Mouse (Mus musculus): ENCODE measurements around the gene Gm42791. TPM values are rescaled to one million over a fixed set of nuclear protein-coding genes. Genes with fewer than 3 reads are reported as not detected.
A peak's percentile ranks its signal among the peaks of the same experiment; 100 is the strongest.

Gene Gm42791
- polyA plus RNA-seq, 1 experiment from 2014 or later = 0.78 TPM

DNA sequence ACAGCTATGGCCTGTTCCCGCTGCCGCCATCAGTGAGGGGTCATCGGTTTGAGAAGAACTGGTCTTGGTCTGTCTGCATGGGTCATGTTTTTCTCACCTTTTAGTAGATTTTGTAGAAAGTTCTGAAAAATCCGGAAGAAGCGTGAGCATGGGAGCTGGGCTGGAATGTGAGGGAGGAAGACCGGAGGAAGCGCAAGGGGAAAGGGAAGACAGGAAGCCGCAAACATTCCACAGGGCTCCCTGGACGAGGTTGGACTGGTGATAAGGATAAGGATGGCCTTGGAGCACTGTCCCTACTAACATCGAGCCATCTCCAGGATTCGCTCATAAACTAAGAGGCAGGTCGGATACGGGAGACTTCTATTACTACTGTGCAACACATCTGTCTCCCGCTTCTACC lies 3.6 kb upstream of the Gm42791 start:
- H3K9me3 ChIP-seq (ENCODE audit: low read length) = no peaks in the 10 kb centered on the region
- no peaks in the 10 kb centered on the region for H3K36me3 ChIP-seq (ENCODE audit: insufficient read depth, low read length)
- H3K4me3 ChIP-seq (ENCODE audit: low read depth, low read length) = no peak overlapping the region
- DNase-seq (ENCODE audit: low spot score) (no peak), ATAC-seq (no peak)
- WGBS = 52% methylated on average over 14 of the region's 14 CpGs
- H3K27me3 ChIP-seq (replicated peaks; ENCODE audit: insufficient read depth, low read length) = no peaks in the 10 kb centered on the region
- H3K9ac ChIP-seq (replicated peaks; ENCODE audit: low read depth) = no peak overlapping the region
- 0 out of 2 replicates have a peak, but pooled peaks cover 2% of the 10 kb centered on the region for H3K4me1 ChIP-seq (ENCODE audit: insufficient read depth, low read depth, low read length)
- no peak overlapping the region for H3K27ac ChIP-seq (ENCODE audit: low read length)
- no peak for TF ChIP-seq CTCF (IDR thresholded peaks at IDR 0.05)
- TF ChIP-seq EP300 (IDR thresholded peaks at IDR 0.05) = no peak
- no peak overlapping the region for H3K4me2 ChIP-seq (replicated peaks; ENCODE audit: low read depth, low read length)

DNA sequence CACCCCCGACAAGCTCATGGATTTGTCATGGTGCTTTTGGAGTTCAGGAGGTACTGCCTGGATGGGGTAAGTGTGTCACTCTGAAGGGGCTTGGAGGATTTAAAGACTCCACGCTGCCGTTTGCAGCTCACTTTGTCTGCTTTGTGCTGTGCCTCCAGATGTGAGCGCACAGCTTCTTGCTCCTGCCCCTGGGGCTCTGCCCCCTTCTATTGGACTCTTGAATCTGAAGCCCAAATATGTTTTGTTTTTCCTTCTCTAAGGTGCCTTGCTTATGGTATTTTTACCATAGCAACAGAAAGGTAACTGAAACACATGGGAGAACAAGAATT lies 1.7 kb upstream of the Gm42791 start:
- Histone ChIP-seq H3K9me3 (ENCODE audit: low read length) (no peaks in the 10 kb centered on the region), H3K4me1 (ENCODE audit: insufficient read depth, low read depth, low read length) (no peaks in the 10 kb centered on the region), H3K4me2 (replicated peaks; ENCODE audit: low read depth, low read length) (no peak overlapping the region), H3K9ac (replicated peaks; ENCODE audit: low read depth) (no peak overlapping the region), H3K4me3 (ENCODE audit: low read depth, low read length) (no peak overlapping the region), H3K27ac (ENCODE audit: low read length) (peak overlapping the region; percentile 33; the same call in 1 of the 2 replicates), H3K27me3 (replicated peaks; ENCODE audit: insufficient read depth, low read length) (no peaks in the 10 kb centered on the region), H3K36me3 (ENCODE audit: insufficient read depth, low read length) (no peaks in the 10 kb centered on the region)
- TF ChIP-seq CTCF (IDR thresholded peaks at IDR 0.05) = no peak
- no peak for TF ChIP-seq EP300 (IDR thresholded peaks at IDR 0.05)
- ATAC-seq (no peak), DNase-seq (ENCODE audit: low spot score) (no peak)
- WGBS = 70% methylated on average over 3 of the region's 4 CpGs

DNA sequence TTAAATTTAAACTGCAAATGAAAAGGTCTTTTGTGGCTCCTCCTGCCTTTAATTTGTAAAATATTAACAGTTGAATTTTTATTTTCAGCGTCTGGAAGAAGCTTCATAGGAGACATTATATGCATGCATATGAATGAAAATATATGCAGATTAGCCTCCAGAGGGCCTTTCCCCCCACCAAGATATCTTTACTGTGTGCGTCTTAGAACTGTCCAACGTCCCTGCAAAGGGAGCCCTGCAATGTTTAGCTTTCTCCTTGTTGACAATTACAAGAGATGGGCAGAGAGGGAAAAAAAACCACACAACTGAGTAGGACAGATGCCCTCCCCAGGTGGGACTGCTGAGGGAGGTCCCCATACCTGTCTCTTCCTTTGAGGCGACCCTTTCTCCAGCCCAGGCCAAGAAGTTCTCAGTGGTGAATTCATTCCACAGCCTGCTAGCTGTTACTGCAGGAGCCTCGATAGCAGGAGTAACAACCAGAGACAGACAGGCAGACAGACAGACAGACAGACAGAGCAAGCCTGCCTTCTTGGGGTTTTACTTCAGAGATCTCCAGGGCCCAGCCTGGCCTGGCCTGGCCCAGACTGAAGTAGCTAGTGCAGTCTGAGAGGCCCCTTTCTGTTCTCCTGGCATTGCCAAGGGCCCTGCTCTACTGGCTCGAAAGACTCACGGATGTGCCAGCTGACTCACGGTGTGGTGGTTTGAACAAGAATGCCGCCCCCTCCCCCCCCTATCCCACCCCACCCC lies 1.2 kb upstream of the Gm42791 start:
- Histone ChIP-seq H3K9me3 (ENCODE audit: low read length) (no peaks in the 10 kb centered on the region), H3K4me1 (ENCODE audit: insufficient read depth, low read depth, low read length) (no peaks in the 10 kb centered on the region), H3K4me2 (replicated peaks; ENCODE audit: low read depth, low read length) (no peak overlapping the region), H3K27ac (ENCODE audit: low read length) (peak overlapping the region; percentile 90), H3K36me3 (ENCODE audit: insufficient read depth, low read length) (no peaks in the 10 kb centered on the region), H3K27me3 (replicated peaks; ENCODE audit: insufficient read depth, low read length) (no peaks in the 10 kb centered on the region), H3K4me3 (ENCODE audit: low read depth, low read length) (no peak overlapping the region), H3K9ac (replicated peaks; ENCODE audit: low read depth) (no peak overlapping the region)
- ATAC-seq (peak; percentile 39), DNase-seq (ENCODE audit: low spot score) (peak; percentile 60)
- TF ChIP-seq EP300 (IDR thresholded peaks at IDR 0.05) = no peak
- no peak for TF ChIP-seq CTCF (IDR thresholded peaks at IDR 0.05)
- WGBS = 51% methylated on average over 9 of the region's 9 CpGs

DNA sequence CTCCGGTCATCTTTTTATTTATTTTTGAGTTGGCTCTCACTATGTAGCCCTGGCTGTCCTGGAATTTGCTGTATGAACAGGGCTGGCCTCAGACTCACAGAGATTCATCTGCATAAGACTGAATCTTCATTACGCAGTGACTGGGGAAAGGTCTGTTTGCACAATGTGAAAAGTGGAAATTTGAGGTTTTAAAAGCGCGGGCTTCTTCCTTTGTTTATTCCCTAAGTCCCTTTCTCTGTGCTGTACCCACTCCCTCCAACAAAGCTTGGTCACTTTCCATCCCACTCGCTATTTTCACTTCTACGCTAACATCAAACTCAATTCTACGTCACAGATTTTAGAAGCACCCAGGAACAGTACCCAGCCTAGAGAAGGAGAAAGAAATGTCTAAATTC lies 639 bp downstream of the Gm42791 start:
- no peaks in the 10 kb centered on the region for H3K27me3 ChIP-seq (replicated peaks; ENCODE audit: insufficient read depth, low read length)
- peak overlapping the region; percentile 90 for H3K27ac ChIP-seq (ENCODE audit: low read length)
- DNase-seq (ENCODE audit: low spot score) (no peak), ATAC-seq (no peak)
- H3K9ac ChIP-seq (replicated peaks; ENCODE audit: low read depth) = peak overlapping the region; percentile 5
- H3K9me3 ChIP-seq (ENCODE audit: low read length) = no peaks in the 10 kb centered on the region
- WGBS = 13% methylated on average over 7 of the region's 7 CpGs
- peak overlapping the region; percentile 70 for H3K4me2 ChIP-seq (replicated peaks; ENCODE audit: low read depth, low read length)
- no peaks in the 10 kb centered on the region for H3K36me3 ChIP-seq (ENCODE audit: insufficient read depth, low read length)
- no peak for TF ChIP-seq EP300 (IDR thresholded peaks at IDR 0.05)
- TF ChIP-seq CTCF (IDR thresholded peaks at IDR 0.05) = no peak
- no peaks in the 10 kb centered on the region for H3K4me1 ChIP-seq (ENCODE audit: insufficient read depth, low read depth, low read length)
- H3K4me3 ChIP-seq (ENCODE audit: low read depth, low read length) = peak overlapping the region; percentile 37

DNA sequence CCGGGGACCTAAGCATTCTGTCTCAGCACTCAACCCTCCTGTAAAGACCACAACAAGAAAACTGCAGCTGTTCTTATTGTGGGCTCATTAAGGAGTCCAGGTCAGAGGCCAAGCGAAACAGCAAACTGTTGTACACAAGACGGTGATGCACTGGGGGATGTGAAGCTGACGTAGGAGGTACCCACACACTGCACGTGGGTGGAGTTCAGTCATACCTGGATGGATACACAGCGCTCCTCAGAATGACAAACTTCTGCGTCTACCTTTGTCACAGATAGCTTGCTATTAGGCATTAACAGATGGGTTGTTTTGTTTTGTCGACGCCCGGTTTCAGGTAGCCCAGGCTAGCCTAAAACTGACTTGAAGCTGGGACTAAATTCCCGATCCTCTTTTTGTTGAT lies 2.3 kb downstream of the Gm42791 start:
- no peak for DNase-seq (ENCODE audit: low spot score)
- no peak overlapping the region for H3K4me2 ChIP-seq (replicated peaks; ENCODE audit: low read depth, low read length)
- no peak for ATAC-seq
- H3K4me1 ChIP-seq (ENCODE audit: insufficient read depth, low read depth, low read length) = no peaks in the 10 kb centered on the region
- WGBS = 94% methylated on average over 11 of the region's 11 CpGs
- no peak overlapping the region for H3K9ac ChIP-seq (replicated peaks; ENCODE audit: low read depth)
- no peaks in the 10 kb centered on the region for H3K36me3 ChIP-seq (ENCODE audit: insufficient read depth, low read length)
- no peak for TF ChIP-seq EP300 (IDR thresholded peaks at IDR 0.05)
- no peak for TF ChIP-seq CTCF (IDR thresholded peaks at IDR 0.05)
- no peak overlapping the region for H3K27ac ChIP-seq (ENCODE audit: low read length)
- no peaks in the 10 kb centered on the region for H3K27me3 ChIP-seq (replicated peaks; ENCODE audit: insufficient read depth, low read length)
- H3K4me3 ChIP-seq (ENCODE audit: low read depth, low read length) = no peak overlapping the region
- H3K9me3 ChIP-seq (ENCODE audit: low read length) = 0 out of 2 replicates have a peak, but pooled peaks cover 3% of the 10 kb centered on the region

- H3K9ac ChIP-seq (replicated peaks; ENCODE audit: low read depth) = no peak overlapping the region
- WGBS = 60% methylated on average over 12 of the region's 12 CpGs
- ATAC-seq = no peak
- H3K9me3 ChIP-seq (ENCODE audit: low read length) = 0 out of 2 replicates have a peak, but pooled peaks cover 3% of the 10 kb centered on the region
- H3K4me2 ChIP-seq (replicated peaks; ENCODE audit: low read depth, low read length) = no peak overlapping the region
- H3K36me3 ChIP-seq (ENCODE audit: insufficient read depth, low read length) = no peaks in the 10 kb centered on the region
- no peaks in the 10 kb centered on the region for H3K4me1 ChIP-seq (ENCODE audit: insufficient read depth, low read depth, low read length)
- no peaks in the 10 kb centered on the region for H3K27me3 ChIP-seq (replicated peaks; ENCODE audit: insufficient read depth, low read length)
- H3K27ac ChIP-seq (ENCODE audit: low read length) = peak overlapping the region; percentile 47; the same call in 1 of the 2 replicates
- no peak for TF ChIP-seq CTCF (IDR thresholded peaks at IDR 0.05)
- TF ChIP-seq EP300 (IDR thresholded peaks at IDR 0.05) = no peak
- DNase-seq (ENCODE audit: low spot score) = peak; percentile 51
- no peak overlapping the region for H3K4me3 ChIP-seq (ENCODE audit: low read depth, low read length)
Observed at GRCm38 (mm10) chr5:148990891-148991311, 4.0 kb downstream of the Gm42791 start.

Measured in lung, postnatal 0 days (tissue).